Mouse (Mus musculus) liver, postnatal 0 days (tissue): Measurements from ENCODE around the gene Paxx.

Experiments used
- CTCF ChIP-seq: sonication (generic); IDR thresholded peaks from 2 replicates; pipeline ENCODE4 v1.5.1; 2016; ENCODE audit warnings: antibody characterized with exemption, low read depth
- EP300 ChIP-seq: IDR thresholded peaks from 2 replicates; pipeline ENCODE4 v1.6.1; 2016; ENCODE audit warnings: antibody characterized with exemption, low read depth, mild to moderate bottlenecking

DNA sequence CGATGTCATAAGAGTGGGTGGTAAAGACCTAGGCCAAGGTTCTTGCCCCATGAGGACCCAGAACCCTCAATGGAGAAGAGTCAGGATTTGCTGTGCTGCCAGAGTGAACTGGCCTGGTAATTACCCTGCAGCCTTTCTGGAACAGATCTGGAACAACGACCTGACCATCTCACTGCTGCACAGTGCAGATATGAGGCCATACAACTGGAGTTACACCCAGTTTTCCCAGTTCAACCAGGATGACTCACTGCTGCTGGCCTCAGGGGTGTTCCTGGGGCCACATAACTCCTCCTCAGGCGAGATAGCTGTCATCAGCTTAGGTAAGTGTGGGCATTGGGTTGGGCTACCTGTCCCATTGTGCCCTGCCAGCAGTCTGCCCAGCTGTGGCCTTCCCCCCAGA is 41.8 kb upstream of the Paxx start:
- TF ChIP-seq CTCF (no peak), EP300 (no peak)
